Mouse (Mus musculus) liver, embryonic 15.5 days (tissue): ENCODE data around the gene Aldh3b2. TPM values are rescaled to one million over a fixed set of nuclear protein-coding genes. Genes with fewer than 3 reads are reported as not detected.

Experiments
- ATAC-seq: fragments of 200-750 bp; cut with Nextera tagmentation; 2 replicates; pipeline ENCODE4 v1.8.0; 2017; ENCODE audit warnings: moderate number of reproducible peaks, mild to moderate bottlenecking, moderate library complexity; ENCODE audit not compliant: insufficient read depth
- H3K27ac ChIP-seq: fragments of 300-500 bp; sonication (generic); replicated peaks from 2 replicates; pipeline ENCODE4 v1.5.1; 2015; ENCODE audit warnings: mild to moderate bottlenecking, inconsistent platforms
- H3K27me3 ChIP-seq: fragments of 300-500 bp; sonication (generic); 2 replicates; pipeline ENCODE4 v1.6.1; 2015; ENCODE audit warnings: mild to moderate bottlenecking, inconsistent platforms
- H3K36me3 ChIP-seq: fragments of 300-500 bp; sonication (generic); replicated peaks from 2 replicates; pipeline ENCODE4 v1.6.1; 2015; ENCODE audit warnings: moderate library complexity, mild to moderate bottlenecking, inconsistent platforms
- H3K4me1 ChIP-seq: fragments of 300-500 bp; sonication (generic); replicated peaks from 2 replicates; pipeline ENCODE4 v1.6.1; 2015; ENCODE audit warnings: inconsistent platforms
- H3K4me2 ChIP-seq: fragments of 300-500 bp; sonication (generic); 2 replicates; pipeline ENCODE4 v1.6.1; 2015; ENCODE audit warnings: moderate library complexity, mild to moderate bottlenecking, inconsistent platforms
- H3K4me3 ChIP-seq: fragments of 300-500 bp; sonication (generic); replicated peaks from 2 replicates; pipeline ENCODE4 v1.5.1; 2015; ENCODE audit warnings: mild to moderate bottlenecking, inconsistent platforms
- H3K9ac ChIP-seq: fragments of 300-500 bp; sonication (generic); 2 replicates; pipeline ENCODE4 v1.6.1; 2015; ENCODE audit warnings: moderate library complexity, mild to moderate bottlenecking, inconsistent platforms
- H3K9me3 ChIP-seq: fragments of 300-500 bp; sonication (generic); replicated peaks from 2 replicates; pipeline ENCODE4 v1.6.1; 2016; ENCODE audit warnings: inconsistent platforms
- WGBS: fragments of 180-500 bp; shearing (Covaris S2); methylation state at CpG from one replicate; pipeline ENCODE4 v1.1.7; 2015; ENCODE audit warnings: mixed read lengths; ENCODE audit not compliant: insufficient replicate concordance; 5-methylcytosine and 5-hydroxymethylcytosine counted together
- polyA plus RNA-seq: library from polyadenylated mRNA; unstranded; fragments of >200 nt; fragmentation: Nextera tagmentation; extraction: Ambion mirVana; gene quantifications from 2 replicates; pipeline ENCODE4 v1.2.1, GENCODE M21; 2015

Gene Aldh3b2
- polyA plus RNA-seq: 0.18 and 0.32 TPM in 2 replicates

GRCm38 (mm10) chr19:3972229-3972628, at the start of gene Aldh3b2:
TSS of gene Aldh3b2 (plus strand) at chr19:3972328.
- H3K27me3 ChIP-seq: no peaks in the 10 kb centered on the region
- peak; percentile 77 for ATAC-seq
- 30% methylated on average over 9 of the region's 9 CpGs for WGBS
- no peaks in the 10 kb centered on the region for H3K9me3 ChIP-seq
- H3K4me3 ChIP-seq: no peak within 1 kb of the TSS
- H3K4me2 ChIP-seq: peak within 1 kb of the TSS; percentile 37; the same call in 1 of the 2 replicates
- H3K4me1 ChIP-seq: peaks cover 20% of the 10 kb centered on the region
- no peak within 1 kb of the TSS for H3K9ac ChIP-seq
- H3K36me3 ChIP-seq: no peaks in the 10 kb centered on the region
- H3K27ac ChIP-seq: 0 out of 2 replicates have a peak within 1 kb of the TSS, but pooled peaks have one; percentile 9

DNA sequence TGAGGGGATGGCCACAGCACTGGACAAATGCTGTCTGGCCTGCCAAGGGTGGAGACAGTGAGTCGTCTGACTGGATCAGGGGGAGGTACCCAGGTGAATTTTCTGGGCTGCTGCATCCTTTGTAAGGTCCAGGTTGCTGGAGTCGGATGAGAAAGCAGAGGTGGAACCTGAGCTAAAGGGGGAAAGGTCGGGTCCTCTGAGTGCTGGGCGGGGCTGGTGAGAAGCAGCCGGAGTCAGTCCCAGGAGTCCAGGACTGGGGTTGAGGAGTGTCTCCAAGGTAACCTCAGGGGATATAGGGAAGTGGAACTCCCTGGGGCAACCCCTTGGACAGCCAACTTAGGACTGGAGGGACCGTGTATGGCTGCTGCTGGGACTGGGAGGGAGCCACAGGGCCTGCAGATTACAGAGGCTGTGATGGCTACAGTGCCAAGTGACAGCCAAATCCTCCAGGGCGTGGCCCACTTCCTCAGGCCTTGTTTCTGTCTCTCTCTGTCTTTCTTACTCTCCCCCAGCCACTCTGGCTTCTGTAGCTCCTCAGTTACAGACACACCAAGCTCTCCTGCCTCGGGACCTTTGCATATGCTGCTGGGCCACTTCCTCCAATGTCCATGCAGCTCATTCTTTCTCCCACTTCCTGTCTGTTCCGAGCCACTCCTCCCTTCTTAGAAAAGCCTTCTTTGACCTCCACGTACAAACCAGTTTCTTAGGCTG, 49.3 kb upstream of the Aldh3b2 start:
- Histone ChIP-seq H3K27ac (no peak overlapping the region), H3K27me3 (no peaks in the 10 kb centered on the region)
- WGBS: 36% methylated on average over 10 of the region's 10 CpGs

GRCm38 (mm10) chr19:3923586-3923985, 48.5 kb upstream of the Aldh3b2 start:
- Histone ChIP-seq H3K36me3 (no peaks in the 10 kb centered on the region), H3K9ac (no peak overlapping the region), H3K27me3 (no peaks in the 10 kb centered on the region), H3K4me1 (peaks cover 37% of the 10 kb centered on the region), H3K9me3 (no peaks in the 10 kb centered on the region), H3K4me2 (no peak overlapping the region), H3K4me3 (no peak overlapping the region), H3K27ac (peak overlapping the region; percentile 45; the same call in 1 of the 2 replicates)
- ATAC-seq: 0 out of 2 replicates have a peak, but pooled peaks have one; percentile 11
- 53% methylated on average over 13 of the region's 13 CpGs for WGBS

More for the DNA sequence above, 49.3 kb upstream of the Aldh3b2 start:
- H3K4me1 ChIP-seq: peaks cover 37% of the 10 kb centered on the region
- H3K4me3 ChIP-seq: no peak overlapping the region
- H3K4me2 ChIP-seq: no peak overlapping the region
- H3K9me3 ChIP-seq: no peaks in the 10 kb centered on the region
- no peaks in the 10 kb centered on the region for H3K36me3 ChIP-seq
- no peak overlapping the region for H3K9ac ChIP-seq
- ATAC-seq: no peak

- ATAC-seq: no peak
Observed at GRCm38 (mm10) chr19:3924190-3924589, 47.9 kb upstream of the Aldh3b2 start.

DNA sequence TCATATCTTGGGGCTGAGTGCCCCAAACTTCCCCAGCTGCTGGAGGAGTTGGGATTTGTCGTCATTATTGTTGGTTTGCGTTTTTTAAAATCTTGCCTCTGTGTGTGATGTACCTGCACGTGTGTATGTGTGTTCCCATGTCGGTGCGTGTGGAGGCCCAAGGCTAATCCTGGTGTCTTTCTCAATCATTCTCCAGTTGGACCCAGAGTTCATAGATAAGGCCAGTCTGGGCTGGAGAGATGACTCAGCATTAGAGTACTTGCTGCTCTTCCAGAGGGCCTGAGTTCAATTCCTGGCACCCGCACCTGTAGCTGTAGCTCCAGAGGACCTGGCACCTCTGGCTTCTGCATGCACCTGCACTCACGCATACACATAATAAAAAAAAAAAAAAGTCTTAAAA, 47.3 kb upstream of the Aldh3b2 start:
- Histone ChIP-seq H3K27ac (no peak overlapping the region), H3K4me2 (no peak overlapping the region)
- no peak for ATAC-seq

More at GRCm38 (mm10) chr19:3924190-3924589, 47.9 kb upstream of the Aldh3b2 start:
- H3K4me2 ChIP-seq: no peak overlapping the region; the same call in 1 of the 2 replicates
- no peaks in the 10 kb centered on the region for H3K36me3 ChIP-seq
- peak overlapping the region; percentile 45; the same call in 1 of the 2 replicates for H3K27ac ChIP-seq
- peaks cover 41% of the 10 kb centered on the region for H3K4me1 ChIP-seq
- no peaks in the 10 kb centered on the region for H3K27me3 ChIP-seq
- no peak overlapping the region for H3K9ac ChIP-seq
- WGBS: 68% methylated on average over 8 of the region's 8 CpGs
- H3K9me3 ChIP-seq: no peaks in the 10 kb centered on the region
- no peak overlapping the region for H3K4me3 ChIP-seq

DNA sequence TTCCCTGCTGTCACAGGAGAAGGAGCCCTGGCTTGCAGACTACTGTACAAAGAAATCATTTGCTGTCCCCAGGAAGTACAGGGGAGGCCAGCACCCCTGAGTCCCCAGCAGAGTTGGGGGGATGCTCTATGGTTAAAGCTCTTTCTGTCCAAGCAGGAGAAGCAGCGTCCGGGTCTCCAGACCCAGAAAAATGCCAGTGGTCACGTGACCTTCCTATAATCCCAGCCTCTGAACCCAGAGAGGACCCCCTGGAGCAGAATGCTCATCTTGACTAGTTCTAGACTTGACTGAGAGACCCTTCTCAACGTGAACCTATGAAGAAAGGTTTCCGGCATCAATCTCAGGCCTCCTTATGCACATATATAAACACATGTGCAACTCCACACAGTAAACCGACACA, 46.3 kb upstream of the Aldh3b2 start:
- no peak overlapping the region for H3K4me3 ChIP-seq
- no peaks in the 10 kb centered on the region for H3K9me3 ChIP-seq
- H3K27ac ChIP-seq: no peak overlapping the region
- H3K9ac ChIP-seq: no peak overlapping the region
- H3K4me2 ChIP-seq: no peak overlapping the region
- no peak for ATAC-seq
- no peaks in the 10 kb centered on the region for H3K36me3 ChIP-seq
- H3K27me3 ChIP-seq: no peaks in the 10 kb centered on the region
- WGBS: 73% methylated on average over 6 of the region's 6 CpGs
- H3K4me1 ChIP-seq: peaks cover 57% of the 10 kb centered on the region

More for the DNA sequence above, 47.3 kb upstream of the Aldh3b2 start:
- Histone ChIP-seq H3K4me1 (peaks cover 47% of the 10 kb centered on the region), H3K27me3 (no peaks in the 10 kb centered on the region), H3K9me3 (no peaks in the 10 kb centered on the region), H3K36me3 (no peaks in the 10 kb centered on the region), H3K9ac (no peak overlapping the region), H3K4me3 (no peak overlapping the region)
- WGBS: 63% methylated on average over 7 of the region's 7 CpGs

- H3K4me2 ChIP-seq: no peak overlapping the region
- ATAC-seq: no peak
- H3K27me3 ChIP-seq: no peaks in the 10 kb centered on the region
- H3K36me3 ChIP-seq: no peaks in the 10 kb centered on the region
- no peak overlapping the region for H3K9ac ChIP-seq
- peaks cover 58% of the 10 kb centered on the region for H3K4me1 ChIP-seq
- no peaks in the 10 kb centered on the region for H3K9me3 ChIP-seq
- no peak overlapping the region for H3K4me3 ChIP-seq
- WGBS: 47% methylated on average over 3 of the region's 3 CpGs
- no peak overlapping the region for H3K27ac ChIP-seq
Observed at GRCm38 (mm10) chr19:3926279-3926678, 45.8 kb upstream of the Aldh3b2 start.

- 67% methylated on average over 6 of the region's 6 CpGs for WGBS
- H3K4me1 ChIP-seq: peaks cover 58% of the 10 kb centered on the region
Observed at GRCm38 (mm10) chr19:3926685-3927084, 45.4 kb upstream of the Aldh3b2 start.

GRCm38 (mm10) chr19:3927989-3928388, 44.1 kb upstream of the Aldh3b2 start:
- Histone ChIP-seq H3K4me1 (peaks cover 53% of the 10 kb centered on the region), H3K9ac (no peak overlapping the region), H3K4me3 (no peak overlapping the region), H3K36me3 (no peaks in the 10 kb centered on the region), H3K27ac (no peak overlapping the region), H3K4me2 (no peak overlapping the region), H3K27me3 (no peaks in the 10 kb centered on the region), H3K9me3 (no peaks in the 10 kb centered on the region)
- no peak for ATAC-seq
- WGBS: 67% methylated on average over 4 of the region's 4 CpGs

More at GRCm38 (mm10) chr19:3926685-3927084, 45.4 kb upstream of the Aldh3b2 start:
- no peak for ATAC-seq
- no peak overlapping the region for H3K4me3 ChIP-seq
- no peak overlapping the region for H3K9ac ChIP-seq
- no peak overlapping the region for H3K4me2 ChIP-seq
- no peaks in the 10 kb centered on the region for H3K27me3 ChIP-seq
- H3K36me3 ChIP-seq: no peaks in the 10 kb centered on the region
- no peak overlapping the region for H3K27ac ChIP-seq
- H3K9me3 ChIP-seq: no peaks in the 10 kb centered on the region

DNA sequence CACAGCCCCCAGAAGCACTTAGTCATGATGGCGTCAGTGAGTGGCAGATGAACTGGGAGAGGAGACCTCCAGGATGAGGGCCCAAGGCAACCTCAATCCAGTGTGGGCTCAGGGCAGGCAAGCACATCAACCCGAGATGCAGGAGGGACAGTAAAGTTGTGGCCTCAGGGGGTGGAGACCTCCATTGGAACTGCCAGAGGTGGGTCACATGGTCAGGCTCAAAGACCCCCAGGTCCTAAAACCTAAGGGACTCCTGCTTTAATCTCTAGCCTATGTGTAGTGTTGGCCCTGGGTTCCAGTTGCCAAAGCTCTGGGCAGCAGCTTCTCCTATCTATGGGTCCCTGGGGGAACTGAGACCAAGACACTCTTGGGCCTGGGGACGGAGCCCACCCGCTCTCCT, 43.3 kb upstream of the Aldh3b2 start:
- Histone ChIP-seq H3K36me3 (no peaks in the 10 kb centered on the region), H3K4me3 (peak overlapping the region; percentile 20), H3K4me2 (0 out of 2 replicates have a peak overlapping the region, but pooled peaks have one; percentile 35), H3K9ac (no peak overlapping the region), H3K27ac (peak overlapping the region; percentile 70; the same call in 1 of the 2 replicates), H3K9me3 (no peaks in the 10 kb centered on the region), H3K27me3 (no peaks in the 10 kb centered on the region), H3K4me1 (peaks cover 47% of the 10 kb centered on the region)
- ATAC-seq: no peak
- 62% methylated on average over 4 of the region's 4 CpGs for WGBS

- H3K4me2 ChIP-seq: peak within 1 kb of the TSS; percentile 35
- H3K9me3 ChIP-seq: no peaks in the 10 kb centered on the region
- ATAC-seq: peak; percentile 64
- H3K4me3 ChIP-seq: peak within 1 kb of the TSS; percentile 20
- H3K9ac ChIP-seq: no peak within 1 kb of the TSS
- WGBS: 24% methylated on average over 12 of the region's 12 CpGs
- peaks cover 41% of the 10 kb centered on the region for H3K4me1 ChIP-seq
- peak within 1 kb of the TSS; percentile 70 for H3K27ac ChIP-seq
- H3K27me3 ChIP-seq: 0 out of 2 replicates have a peak, but pooled peaks cover 2% of the 10 kb centered on the region
- H3K36me3 ChIP-seq: no peaks in the 10 kb centered on the region
Observed at GRCm38 (mm10) chr19:3929211-3929941, 42.8 kb upstream of the Aldh3b2 start, which contains the start of gene Aldh3b1. TSS of gene Aldh3b1 (minus strand) at chr19:3929808.
